Mouse (Mus musculus): ENCODE results near the gene Cxxc4. TPM values are rescaled to one million over a fixed set of nuclear protein-coding genes. Genes with fewer than 3 reads are reported as not detected.

The Cxxc4 gene
- polyA plus RNA-seq, 1 experiment, result 1.7 TPM

- Histone ChIP-seq H3K4me1 (ENCODE audit: control insufficient read depth, insufficient read depth, insufficient read length, low read length) (peaks cover 5% of the 10 kb centered on the region), H3K27ac (replicated peaks; ENCODE audit: low read depth, low read length) (no peak overlapping the region), H3K4me3 (ENCODE audit: insufficient read depth, low read depth, low read length) (no peak overlapping the region)
Measured at GRCm38 (mm10) chr3:134306507-134306906, 70.2 kb downstream of the Cxxc4 start.

- Histone ChIP-seq H3K4me1 (ENCODE audit: control insufficient read depth, insufficient read depth, insufficient read length, low read length) (peaks cover 5% of the 10 kb centered on the region), H3K4me3 (ENCODE audit: insufficient read depth, low read depth, low read length) (no peak overlapping the region), H3K27ac (replicated peaks; ENCODE audit: low read depth, low read length) (no peak overlapping the region)
Measured at GRCm38 (mm10) chr3:134307801-134308200, 71.5 kb downstream of the Cxxc4 start.
